20 mouse cellular contexts compared by ENCODE assay signal in the genomic region with DNA sequence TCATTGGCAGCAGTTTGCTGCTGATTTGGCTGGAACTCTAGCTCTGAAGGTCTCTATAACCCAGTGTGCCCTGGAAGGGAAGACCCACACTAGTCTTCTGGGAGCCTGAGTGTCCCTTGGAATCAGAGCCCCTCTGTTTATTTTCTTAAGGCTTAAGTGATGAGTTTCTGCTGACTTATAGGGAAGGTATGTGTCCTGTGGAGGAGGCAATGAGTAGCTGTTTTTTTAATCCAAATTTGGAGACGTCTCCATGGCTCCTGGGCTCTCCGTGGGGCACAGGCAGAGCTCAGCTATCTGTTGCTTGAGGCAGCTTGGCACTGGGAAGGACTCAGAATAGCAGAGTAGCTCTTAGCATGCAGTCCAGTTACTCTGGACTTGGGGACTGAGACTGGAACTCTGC.
"Had no signal": no experiment of that assay in that cellular context is flagged by ENCODE, and none has a peak within 500 bp of the region (broad histone marks: within the 10 kb centered on the region; RNA-seq: fewer than 3 reads in every experiment).

No protein-coding gene starts in this region.

- H3K4me2 ChIP-seq: limb, embryonic 13.5 days; liver, embryonic 12.5 days; liver, embryonic 15.5 days; lung, embryonic 15.5 days; midbrain, embryonic 13.5 days had no signal

- H3K27ac ChIP-seq: layer of hippocampus, adult 2 months; left cerebral cortex, adult 2 months; limb, embryonic 10.5 days; limb, embryonic 13.5 days; liver, embryonic 12.5 days; liver, embryonic 15.5 days; lung, embryonic 15.5 days; midbrain, embryonic 10.5 days; midbrain, embryonic 13.5 days had no signal

- H3K4me1 ChIP-seq: liver, embryonic 12.5 days; liver, embryonic 15.5 days; megakaryocyte, embryonic 14.5 days; midbrain, embryonic 13.5 days had no signal

- DNase-seq: kidney, adult 2 months; kidney, postnatal 25 days; layer of hippocampus, postnatal 36 days; liver; lung, adult 18-20 months; lung, postnatal 10 days; lung, postnatal 36 days; thymus, adult 18-20 months; thymus, postnatal 36 days had no signal

- ATAC-seq: liver, embryonic 12.5 days; midbrain, embryonic 13.5 days; midbrain, embryonic 16.5 days had no signal

- H3K27me3 ChIP-seq: liver, embryonic 12.5 days; liver, embryonic 15.5 days; lung, embryonic 15.5 days; megakaryocyte, embryonic 14.5 days; midbrain, embryonic 13.5 days had no signal

- H3K4me3 ChIP-seq: layer of hippocampus, adult 2 months; left cerebral cortex, adult 2 months; limb, embryonic 10.5 days; limb, embryonic 13.5 days; liver, embryonic 12.5 days; liver, embryonic 15.5 days; lung, embryonic 15.5 days; megakaryocyte, embryonic 14.5 days; midbrain, embryonic 10.5 days; midbrain, embryonic 13.5 days had no signal

- H3K9ac ChIP-seq: limb, embryonic 13.5 days; liver, embryonic 12.5 days; liver, embryonic 15.5 days; lung, embryonic 15.5 days; midbrain, embryonic 13.5 days had no signal

- H3K36me3 ChIP-seq: limb, embryonic 10.5 days; limb, embryonic 13.5 days; liver, embryonic 12.5 days; liver, embryonic 15.5 days; lung, embryonic 15.5 days; midbrain, embryonic 10.5 days; midbrain, embryonic 13.5 days had no signal

- H3K9me3 ChIP-seq: limb, embryonic 10.5 days; limb, embryonic 13.5 days; liver, embryonic 12.5 days; liver, embryonic 15.5 days; lung, embryonic 15.5 days; megakaryocyte, embryonic 14.5 days; midbrain, embryonic 10.5 days; midbrain, embryonic 13.5 days had no signal
